Mouse (Mus musculus): ENCODE data around the gene Atxn7l2. TPM values are rescaled to one million over a fixed set of nuclear protein-coding genes. Genes with fewer than 3 reads are reported as not detected.

Atxn7l2 gene
- polyA plus RNA-seq, 2 experiments = 23.7 to 37.0 TPM

DNA sequence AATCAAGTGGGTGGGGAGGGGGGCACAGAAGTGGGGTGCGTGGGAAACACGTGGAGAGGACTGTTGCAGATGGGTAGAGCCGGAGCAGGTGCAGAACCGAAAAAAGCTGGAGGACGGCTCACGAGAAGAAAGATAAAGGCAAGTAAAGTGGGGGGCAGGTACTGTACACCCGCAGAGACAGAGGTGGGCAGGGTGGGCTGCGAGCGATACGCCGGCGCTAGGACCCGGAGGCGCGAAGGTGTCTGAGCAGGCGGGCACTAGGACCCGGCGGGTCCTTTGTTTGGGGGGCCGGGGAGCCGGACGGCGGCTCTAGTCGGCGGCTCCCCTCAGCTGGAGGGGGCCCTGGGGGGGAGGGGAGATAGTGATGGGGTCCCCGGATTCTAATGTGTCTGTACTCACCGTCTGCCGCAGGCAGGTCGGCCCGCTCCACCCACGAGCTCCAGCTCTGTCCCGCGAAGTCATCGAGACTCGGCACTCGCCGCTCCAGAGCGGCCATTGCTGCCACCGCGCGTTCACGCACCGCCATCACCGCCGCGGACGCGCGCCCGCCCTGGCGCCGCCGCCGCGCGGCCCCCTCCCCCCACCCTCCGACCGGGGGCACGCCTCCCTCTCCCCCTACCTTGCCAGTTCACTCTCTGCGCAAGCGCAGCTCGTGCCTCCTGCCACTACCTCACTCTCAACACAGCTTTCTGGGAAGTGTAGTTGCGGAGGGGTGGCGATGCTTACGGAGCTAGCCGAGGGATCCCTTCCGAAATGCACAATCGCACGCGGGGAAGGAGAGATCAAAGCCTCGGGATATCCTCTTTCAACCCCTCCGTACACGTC is 576 bp downstream of the Atxn7l2 start:
- Histone ChIP-seq H3K4me3 (replicated peaks; ENCODE audit: low read length) (peak overlapping the region; percentile 65), H3K36me3 (ENCODE audit: control insufficient read depth, insufficient read depth, low read length) (peaks cover 24% of the 10 kb centered on the region), H3K27me3 (ENCODE audit: control insufficient read depth, insufficient read depth, low read length) (no peaks in the 10 kb centered on the region), H3K9ac (ENCODE audit: low read depth, low read length, severe bottlenecking) (peak overlapping the region; percentile 88), H3K9me3 (ENCODE audit: control insufficient read depth, low read length) (no peaks in the 10 kb centered on the region), H3K4me1 (ENCODE audit: control insufficient read depth, insufficient read depth, low read length) (peaks cover 18% of the 10 kb centered on the region), H3K4me2 (replicated peaks; ENCODE audit: low read depth, low read length, severe bottlenecking) (peak overlapping the region; percentile 87), H3K27ac (replicated peaks; ENCODE audit: low read depth, low read length) (peak overlapping the region; percentile 96)
- under 1% methylated on average over 45 of the region's 72 CpGs for WGBS
- ATAC-seq (ENCODE audit: low FRiP score, low read depth) (peak; percentile 94), DNase-seq (ENCODE audit: low spot score) (peak; percentile 97)
- peak; percentile 62 for TF ChIP-seq POLR2A (IDR thresholded peaks at IDR 0.05; ENCODE audit: borderline replicate concordance, extremely low read depth, insufficient read depth, insufficient read length)

DNA sequence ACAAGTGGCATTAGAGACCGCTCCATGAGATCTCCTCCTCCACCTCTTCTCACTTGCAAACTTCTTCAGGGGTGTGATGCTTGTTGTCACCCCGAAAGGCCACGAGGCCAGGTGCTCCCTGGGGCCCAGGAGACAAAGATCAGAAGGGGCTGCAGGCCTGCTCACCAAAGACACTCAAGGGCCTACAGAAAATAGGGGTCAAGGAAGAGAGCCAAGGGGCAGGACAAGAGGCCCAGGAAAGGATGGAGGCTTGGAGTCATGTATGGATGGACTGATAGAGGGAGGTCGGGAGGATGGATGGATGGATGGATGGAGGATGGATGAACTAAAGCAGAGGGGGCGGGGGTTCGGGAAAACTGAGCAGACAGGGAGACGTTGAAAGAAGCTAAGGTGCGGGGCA is 1.2 kb downstream of the Atxn7l2 start:
- peak overlapping the region; percentile 88 for H3K9ac ChIP-seq (ENCODE audit: low read depth, low read length, severe bottlenecking)
- H3K4me2 ChIP-seq (replicated peaks; ENCODE audit: low read depth, low read length, severe bottlenecking) = peak overlapping the region; percentile 87
- TF ChIP-seq POLR2A (IDR thresholded peaks at IDR 0.05; ENCODE audit: borderline replicate concordance, extremely low read depth, insufficient read depth, insufficient read length) = no peak
- H3K9me3 ChIP-seq (ENCODE audit: control insufficient read depth, low read length) = no peaks in the 10 kb centered on the region
- WGBS = 7% methylated on average over 8 of the region's 8 CpGs
- H3K4me3 ChIP-seq (replicated peaks; ENCODE audit: low read length) = peak overlapping the region; percentile 65
- peaks cover 18% of the 10 kb centered on the region for H3K4me1 ChIP-seq (ENCODE audit: control insufficient read depth, insufficient read depth, low read length)
- peaks cover 30% of the 10 kb centered on the region for H3K36me3 ChIP-seq (ENCODE audit: control insufficient read depth, insufficient read depth, low read length)
- ATAC-seq (ENCODE audit: low FRiP score, low read depth) (peak; percentile 2; the same call in 1 of the 2 replicates), DNase-seq (ENCODE audit: low spot score) (no peak)
- H3K27ac ChIP-seq (replicated peaks; ENCODE audit: low read depth, low read length) = peak overlapping the region; percentile 96
- no peaks in the 10 kb centered on the region for H3K27me3 ChIP-seq (ENCODE audit: control insufficient read depth, insufficient read depth, low read length)

DNA sequence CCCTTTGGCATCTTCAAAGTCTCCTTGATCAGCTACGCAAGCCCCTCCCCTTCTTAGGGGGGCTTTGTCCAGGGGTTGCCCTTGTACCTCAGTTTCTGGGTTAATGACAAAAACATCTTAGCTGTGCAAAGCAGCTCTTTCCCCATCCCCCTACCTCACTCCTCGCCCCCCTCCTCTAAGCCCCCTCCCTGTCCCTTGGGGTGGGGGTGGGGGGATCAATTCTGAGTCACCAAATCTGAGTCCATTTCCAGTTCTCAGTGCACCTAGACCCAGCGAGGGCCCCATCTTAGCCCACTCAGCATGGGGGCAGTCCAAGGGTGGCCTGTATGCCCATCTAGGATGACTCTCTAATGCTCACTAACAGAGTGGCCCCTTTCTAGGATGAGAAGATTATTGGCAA is 1.7 kb downstream of the Atxn7l2 start:
- WGBS = 52% methylated on average over 3 of the region's 3 CpGs
- Histone ChIP-seq H3K27me3 (ENCODE audit: control insufficient read depth, insufficient read depth, low read length) (no peaks in the 10 kb centered on the region), H3K9ac (ENCODE audit: low read depth, low read length, severe bottlenecking) (peak overlapping the region; percentile 88), H3K27ac (replicated peaks; ENCODE audit: low read depth, low read length) (0 out of 2 replicates have a peak overlapping the region, but pooled peaks have one; percentile 96), H3K4me3 (replicated peaks; ENCODE audit: low read length) (peak overlapping the region; percentile 65), H3K4me1 (ENCODE audit: control insufficient read depth, insufficient read depth, low read length) (peaks cover 18% of the 10 kb centered on the region), H3K4me2 (replicated peaks; ENCODE audit: low read depth, low read length, severe bottlenecking) (peak overlapping the region; percentile 87), H3K36me3 (ENCODE audit: control insufficient read depth, insufficient read depth, low read length) (peaks cover 35% of the 10 kb centered on the region), H3K9me3 (ENCODE audit: control insufficient read depth, low read length) (no peaks in the 10 kb centered on the region)
- ATAC-seq (ENCODE audit: low FRiP score, low read depth) (no peak), DNase-seq (ENCODE audit: low spot score) (no peak)
- no peak for TF ChIP-seq POLR2A (IDR thresholded peaks at IDR 0.05; ENCODE audit: borderline replicate concordance, extremely low read depth, insufficient read depth, insufficient read length)

DNA sequence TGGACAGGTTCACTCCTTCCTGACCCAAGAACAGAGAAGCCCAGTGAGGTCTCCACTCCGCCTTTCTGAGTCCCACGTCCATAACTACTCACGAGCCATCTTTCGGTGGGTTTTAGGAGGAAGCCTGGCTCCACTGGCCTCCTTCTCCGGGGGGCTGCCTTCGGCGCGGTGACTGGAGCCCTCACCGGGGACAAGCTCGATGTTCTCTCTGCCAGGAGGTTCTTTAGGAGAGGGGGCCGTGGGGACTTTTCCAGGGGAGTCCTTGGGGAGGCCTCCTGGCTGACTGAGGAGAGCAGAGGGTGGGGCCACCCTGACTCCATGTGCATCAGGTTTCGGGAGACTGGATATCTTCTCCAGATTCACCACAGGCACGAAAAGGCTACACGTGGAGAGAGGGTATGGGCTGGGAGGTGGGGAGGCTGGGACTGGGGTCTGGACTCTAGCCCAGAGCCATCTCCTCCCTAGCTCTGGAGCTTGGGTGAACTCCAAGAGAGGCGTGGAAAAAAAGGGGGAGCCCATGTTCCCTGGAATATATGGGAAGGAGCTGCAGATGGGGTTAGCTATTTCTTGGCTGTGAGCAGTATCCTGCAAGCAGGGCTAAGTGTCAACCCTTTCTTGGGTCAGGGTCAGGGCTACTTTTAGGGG is 3.9 kb downstream of the Atxn7l2 start:
- Histone ChIP-seq H3K4me2 (replicated peaks; ENCODE audit: low read depth, low read length, severe bottlenecking) (no peak overlapping the region; the same call in 1 of the 2 replicates), H3K4me3 (replicated peaks; ENCODE audit: low read length) (no peak overlapping the region), H3K36me3 (ENCODE audit: control insufficient read depth, insufficient read depth, low read length) (peaks cover 55% of the 10 kb centered on the region), H3K27me3 (ENCODE audit: control insufficient read depth, insufficient read depth, low read length) (no peaks in the 10 kb centered on the region), H3K4me1 (ENCODE audit: control insufficient read depth, insufficient read depth, low read length) (peaks cover 21% of the 10 kb centered on the region), H3K9me3 (ENCODE audit: control insufficient read depth, low read length) (no peaks in the 10 kb centered on the region), H3K27ac (replicated peaks; ENCODE audit: low read depth, low read length) (no peak overlapping the region), H3K9ac (ENCODE audit: low read depth, low read length, severe bottlenecking) (no peak overlapping the region)
- TF ChIP-seq POLR2A (IDR thresholded peaks at IDR 0.05; ENCODE audit: borderline replicate concordance, extremely low read depth, insufficient read depth, insufficient read length) = no peak
- ATAC-seq (ENCODE audit: low FRiP score, low read depth) (peak; percentile 27), DNase-seq (ENCODE audit: low spot score) (peak; percentile 89)
- 66% methylated on average over 15 of the region's 15 CpGs for WGBS

DNA sequence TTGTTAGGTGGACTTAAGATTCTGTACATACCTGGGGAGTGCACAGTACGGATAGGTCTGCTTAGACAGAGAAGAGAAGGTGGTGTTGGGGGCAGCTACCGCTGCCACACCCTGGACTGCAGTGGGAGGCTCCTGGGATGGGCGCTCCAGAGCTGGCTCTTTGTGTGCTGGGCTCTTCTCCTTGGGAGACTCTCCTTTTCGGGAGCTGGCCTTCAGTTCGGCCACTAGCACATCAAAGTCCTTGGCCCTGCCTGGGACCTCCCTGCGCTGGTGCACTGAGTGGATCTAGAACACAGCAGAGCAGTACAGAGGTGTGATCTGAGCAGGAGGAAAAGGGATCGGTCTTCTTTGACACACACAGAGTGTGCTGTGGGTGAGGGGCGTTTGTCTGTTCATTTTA is 5.1 kb downstream of the Atxn7l2 start:
- no peak for ATAC-seq (ENCODE audit: low FRiP score, low read depth)
- Histone ChIP-seq H3K4me2 (replicated peaks; ENCODE audit: low read depth, low read length, severe bottlenecking) (no peak overlapping the region), H3K9me3 (ENCODE audit: control insufficient read depth, low read length) (no peaks in the 10 kb centered on the region), H3K4me3 (replicated peaks; ENCODE audit: low read length) (no peak overlapping the region), H3K36me3 (ENCODE audit: control insufficient read depth, insufficient read depth, low read length) (peaks cover 56% of the 10 kb centered on the region), H3K27ac (replicated peaks; ENCODE audit: low read depth, low read length) (no peak overlapping the region), H3K4me1 (ENCODE audit: control insufficient read depth, insufficient read depth, low read length) (peaks cover 27% of the 10 kb centered on the region), H3K27me3 (ENCODE audit: control insufficient read depth, insufficient read depth, low read length) (no peaks in the 10 kb centered on the region), H3K9ac (ENCODE audit: low read depth, low read length, severe bottlenecking) (no peak overlapping the region)
- no peak for TF ChIP-seq POLR2A (IDR thresholded peaks at IDR 0.05; ENCODE audit: borderline replicate concordance, extremely low read depth, insufficient read depth, insufficient read length)
- no peak for DNase-seq (ENCODE audit: low spot score)
- 86% methylated on average over 8 of the region's 8 CpGs for WGBS
